Mouse (Mus musculus) forelimb bud, embryonic 11.5 days (tissue): Measurements from ENCODE around the gene Dnlz.

Experiments used
- DNase-seq: peaks from one replicate; pipeline ENCODE4 v3.0.0-alpha.2; 2012; ENCODE audit warnings: low read depth, low spot score

Gene Dnlz

DNA sequence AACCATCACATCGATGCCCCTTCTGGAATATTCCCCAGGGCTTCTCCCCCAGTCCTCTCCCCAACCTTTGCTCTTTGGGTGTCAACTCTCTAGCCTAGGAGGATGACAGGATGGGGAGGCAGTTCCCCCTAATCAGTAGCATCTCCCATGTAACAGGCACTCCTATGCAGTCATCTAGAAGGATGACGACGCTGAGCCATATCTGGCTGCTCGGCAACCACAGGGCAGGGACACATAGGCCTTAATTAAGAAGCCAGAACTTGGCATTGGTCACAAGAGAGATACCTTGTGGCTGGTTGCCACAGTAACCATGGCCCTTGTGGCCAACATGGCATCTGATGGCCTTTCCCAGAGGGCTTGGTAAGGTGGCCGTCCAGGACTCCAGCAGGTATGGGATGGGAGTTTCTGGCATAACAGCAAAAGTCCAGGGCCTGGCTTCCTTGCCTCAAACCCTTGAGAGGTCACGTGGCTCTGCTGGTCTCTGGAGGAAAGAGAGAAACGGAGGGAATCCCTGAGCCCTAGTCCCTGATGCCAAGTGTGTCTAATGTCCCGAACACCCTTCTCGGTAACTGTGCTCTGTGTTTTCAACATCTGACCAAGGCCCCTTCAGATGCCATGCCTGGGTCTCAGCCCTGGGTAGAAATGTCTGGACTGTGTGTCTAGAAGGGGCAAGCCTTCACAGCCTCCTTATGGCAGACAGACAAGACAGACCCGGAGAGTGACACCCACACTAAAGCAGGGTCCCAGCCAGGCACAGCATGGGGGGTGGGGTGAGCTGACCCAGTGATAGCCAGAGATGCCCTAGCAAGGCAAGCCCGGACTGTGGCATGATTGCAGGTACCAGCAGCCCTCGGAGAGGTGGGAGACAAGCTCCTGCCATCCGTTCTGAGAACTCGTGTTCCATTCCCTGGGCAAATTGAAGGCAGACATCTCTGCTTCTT is 31.4 kb downstream of the Dnlz start:
- no peak for DNase-seq

DNA sequence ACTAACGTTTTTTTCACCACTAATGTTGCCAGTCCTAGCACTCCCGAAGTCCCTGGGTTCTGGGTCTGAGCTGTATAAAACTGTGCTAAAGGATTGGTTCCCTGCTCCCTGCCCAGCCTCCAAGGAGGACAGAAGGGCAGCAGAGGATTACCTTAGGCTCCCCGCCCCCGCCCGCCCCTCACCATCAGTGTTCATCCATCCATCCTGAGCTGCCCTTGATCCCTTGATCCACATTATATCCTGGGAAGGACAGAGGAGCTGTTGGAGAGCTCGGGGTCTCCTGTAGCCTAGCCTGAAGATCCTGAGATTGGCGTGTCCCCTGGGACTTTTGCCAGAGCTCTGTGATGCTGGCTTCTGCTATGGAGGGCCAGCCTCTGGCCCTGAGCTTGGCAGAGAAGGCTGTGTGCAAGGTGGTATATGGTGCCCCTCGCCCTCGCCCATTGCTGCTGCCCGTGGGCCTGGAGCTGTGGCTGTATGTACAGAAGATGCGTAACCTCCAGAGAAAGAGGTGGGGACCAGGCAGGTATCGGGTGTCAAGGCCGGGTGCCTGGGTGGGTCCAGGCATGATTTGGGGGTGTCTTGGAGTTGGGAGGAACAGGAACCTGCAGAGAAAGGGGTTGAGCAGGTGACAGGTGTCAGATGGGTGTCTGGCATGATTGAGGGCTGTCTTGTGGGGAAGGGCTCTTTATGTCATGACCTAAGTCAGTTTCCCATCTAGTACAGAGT is 32.2 kb downstream of the Dnlz start:
- no peak for DNase-seq

DNA sequence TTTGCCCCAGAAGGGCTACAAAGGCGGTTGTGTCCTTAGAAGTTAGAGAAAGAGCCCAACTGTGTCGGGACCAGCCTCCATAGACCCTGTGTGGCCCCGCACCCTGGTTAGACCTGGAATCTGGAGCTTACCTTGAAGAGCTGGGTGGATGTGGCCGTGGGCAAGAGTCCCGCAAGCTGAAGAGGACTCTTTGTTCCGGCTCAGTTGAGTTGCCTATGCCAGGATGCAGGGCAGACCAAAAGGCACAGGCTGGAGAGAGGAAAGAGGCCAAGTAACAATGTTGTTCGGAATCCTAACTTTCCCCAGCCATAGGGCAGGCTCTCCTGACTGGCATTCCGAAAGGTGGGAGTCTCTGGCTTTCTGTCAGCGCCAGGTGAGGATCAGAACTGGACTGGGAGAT is 32.8 kb downstream of the Dnlz start:
- no peak for DNase-seq

GRCm38 (mm10) chr2:26317991-26318672 is 33.8 kb downstream of the Dnlz start:
- no peak for DNase-seq

DNA sequence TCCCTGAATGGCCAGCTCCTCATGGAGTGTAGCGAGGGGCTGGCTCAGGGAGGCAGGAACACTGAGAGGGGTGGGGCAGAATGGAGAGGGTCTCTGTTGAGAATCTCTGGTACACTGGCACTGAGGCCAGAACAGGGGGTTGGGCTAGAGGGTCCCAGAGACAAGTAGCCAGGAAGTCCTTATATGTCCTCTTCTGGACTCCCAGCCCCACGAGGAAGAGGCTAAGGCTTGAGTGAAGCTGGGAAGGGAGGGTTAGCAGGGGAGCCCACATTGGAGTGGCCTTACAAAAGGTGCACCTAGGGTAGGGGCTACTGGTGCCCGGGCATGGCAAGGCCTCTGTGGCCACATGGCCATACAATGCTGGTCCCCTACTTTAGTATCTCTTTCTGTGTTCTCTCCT is 34.5 kb downstream of the Dnlz start:
- DNase-seq: no peak

GRCm38 (mm10) chr2:26316576-26317246 is 35.2 kb downstream of the Dnlz start:
- no peak for DNase-seq

- DNase-seq: peak; percentile 19
Observed at GRCm38 (mm10) chr2:26315925-26316311, 36.0 kb downstream of the Dnlz start.

- peak; percentile 78 for DNase-seq
Observed at GRCm38 (mm10) chr2:26315072-26315924, 36.6 kb downstream of the Dnlz start, which contains the start of gene Gpsm1. TSS of gene Gpsm1 (plus strand) at chr2:26315515.

DNA sequence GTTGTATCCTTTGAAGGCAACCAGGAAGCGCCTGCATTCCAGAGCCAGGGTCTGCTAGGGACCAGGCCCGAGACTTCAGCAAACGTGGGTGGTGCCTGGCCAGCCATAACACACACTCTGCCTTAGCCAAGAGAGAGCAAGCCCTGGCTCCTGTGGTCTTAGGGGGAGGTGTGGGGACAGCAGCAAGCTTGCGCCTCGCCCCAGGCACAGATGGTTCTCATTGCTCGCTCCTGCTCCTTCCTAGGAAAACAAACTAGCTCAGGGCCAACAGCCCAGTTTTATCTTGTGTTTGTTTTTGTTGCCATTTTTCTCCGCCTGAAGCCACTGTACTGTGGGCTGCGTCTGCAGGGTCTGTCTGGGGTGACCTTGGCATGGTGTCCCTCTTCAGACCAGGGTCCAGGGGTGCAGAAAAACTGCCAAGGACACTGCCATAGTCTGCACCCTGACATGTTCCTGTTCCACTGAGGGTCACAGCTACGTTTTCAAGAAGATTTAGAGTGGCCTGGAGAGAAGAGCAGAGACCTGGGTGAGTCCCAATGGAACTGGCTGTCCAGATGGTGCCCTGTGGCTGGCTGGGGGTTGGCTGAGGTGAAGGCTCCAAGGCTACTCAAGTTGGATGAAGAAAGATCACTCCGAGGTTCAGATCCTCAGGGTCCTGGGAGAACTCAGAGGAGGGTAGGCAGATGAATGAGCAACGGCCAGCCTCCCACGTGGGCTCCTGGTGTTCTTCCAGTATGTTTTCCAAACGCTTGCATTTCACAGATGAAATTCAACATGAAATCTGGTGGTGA is 37.4 kb downstream of the Dnlz start:
- peak; percentile 65 for DNase-seq

- no peak for DNase-seq
Observed at GRCm38 (mm10) chr2:26313394-26313793, 38.5 kb downstream of the Dnlz start.

GRCm38 (mm10) chr2:26312812-26313211 is 39.1 kb downstream of the Dnlz start:
- DNase-seq: no peak

- DNase-seq: no peak
Observed at GRCm38 (mm10) chr2:26311936-26312335, 40.0 kb downstream of the Dnlz start.

DNA sequence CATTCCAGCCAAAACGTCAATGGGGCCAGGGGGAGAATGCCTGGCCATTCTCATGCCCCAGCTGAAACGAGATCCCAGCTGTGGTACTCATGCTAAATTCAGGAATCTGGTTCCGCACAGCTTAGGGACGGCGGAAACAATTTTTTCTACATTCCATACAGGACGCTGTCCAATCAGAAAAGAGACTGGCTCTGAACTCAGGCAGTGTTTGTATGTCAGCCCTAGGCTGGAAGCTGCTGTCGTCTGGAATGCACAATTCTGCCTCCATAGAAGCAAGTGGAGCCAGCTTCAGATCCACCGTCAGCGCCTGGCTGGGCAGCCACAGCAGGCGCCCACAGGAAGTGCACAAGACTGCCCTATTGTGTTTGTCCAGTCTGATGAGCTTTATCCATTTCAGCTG is 42.2 kb downstream of the Dnlz start:
- peak; percentile 91 for DNase-seq

DNA sequence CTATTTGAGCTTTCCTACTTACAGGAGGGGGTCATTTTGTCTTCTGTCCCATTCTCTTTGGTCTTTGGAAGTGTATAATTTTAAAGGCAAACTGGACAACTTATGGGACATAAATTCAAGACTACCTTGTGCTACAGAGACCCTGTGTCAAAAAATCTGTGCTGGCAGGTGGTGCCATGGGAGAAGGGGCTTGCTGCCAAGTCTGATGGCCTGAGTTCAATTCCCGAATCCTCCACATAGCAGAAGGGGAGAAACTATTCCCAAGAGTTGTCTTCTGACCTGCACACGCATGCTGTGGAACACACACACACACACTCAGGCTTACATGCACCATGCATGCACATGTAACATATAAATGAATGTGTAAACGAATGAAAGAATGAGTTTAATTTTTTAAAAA is 45.2 kb downstream of the Dnlz start:
- DNase-seq: no peak

- DNase-seq: no peak
Observed at GRCm38 (mm10) chr2:26305555-26305954, 46.4 kb downstream of the Dnlz start.

DNA sequence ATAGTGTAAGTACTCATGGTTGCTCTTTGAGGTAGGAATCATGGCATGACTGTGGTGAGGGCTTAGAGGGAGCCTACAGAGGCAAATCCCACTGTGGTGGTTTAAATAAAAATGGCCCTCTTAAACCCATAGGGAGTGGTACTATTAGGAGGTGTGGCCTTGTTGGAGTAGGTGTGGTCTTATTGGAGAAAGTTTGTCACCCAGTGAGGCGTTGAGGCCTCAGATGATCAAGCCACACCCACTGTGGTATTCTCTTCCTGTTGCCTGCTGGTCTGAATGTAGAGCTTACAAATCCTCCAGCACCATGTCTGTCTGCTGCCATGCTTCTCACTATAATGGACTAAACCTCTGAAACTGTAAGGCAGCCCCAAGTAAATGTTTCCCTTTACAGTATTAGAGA is 47.2 kb downstream of the Dnlz start:
- DNase-seq: no peak

- DNase-seq: no peak
Observed at GRCm38 (mm10) chr2:26302005-26302503, 49.9 kb downstream of the Dnlz start.

- DNase-seq: peak; percentile 81
Observed at GRCm38 (mm10) chr2:26300808-26301174, 51.1 kb downstream of the Dnlz start.

DNA sequence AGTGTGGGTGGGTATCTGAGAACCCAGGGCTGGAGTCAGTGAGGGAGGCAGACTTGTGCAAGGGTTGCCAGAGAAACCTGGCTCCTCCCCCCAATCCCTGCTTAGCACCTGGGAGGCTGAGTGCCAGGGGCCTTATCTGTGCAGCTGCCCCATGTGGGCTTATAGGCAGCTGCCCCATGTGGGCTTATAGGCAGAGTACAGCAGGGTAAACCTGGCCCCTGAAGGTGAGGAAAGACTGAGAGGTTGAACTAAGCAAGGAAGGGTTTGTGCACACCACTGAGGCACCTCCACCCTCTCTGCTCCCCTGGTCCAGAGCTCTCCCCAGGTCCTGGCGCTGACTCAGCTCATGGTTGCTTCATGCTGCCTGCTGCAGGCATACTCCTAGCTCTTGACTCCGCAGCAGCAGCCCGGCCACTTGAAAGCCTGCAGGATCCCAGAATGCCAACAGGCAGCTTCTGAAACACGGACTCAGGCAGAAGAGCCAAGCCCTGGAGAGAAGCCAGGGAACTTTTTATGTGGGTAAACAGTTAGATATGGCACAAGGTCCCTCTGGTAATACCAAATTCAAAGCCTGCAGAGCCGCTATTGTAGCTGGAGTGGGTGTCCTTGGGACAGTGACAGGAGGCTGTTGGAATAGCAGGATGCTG is 51.6 kb downstream of the Dnlz start:
- no peak for DNase-seq
